Mouse (Mus musculus) urinary bladder, postnatal 10 days (tissue): Measurements from ENCODE around the gene Rangap1.
"Not testable (repeated sequence)": the region's sequence is repeated elsewhere in the genome, so short reads cannot be mapped to it uniquely, and the experiment has no call there.

Experiments used
- DNase-seq: peaks from one replicate; pipeline ENCODE4 v3.0.0; 2022; ENCODE audit warnings: low spot score

The Rangap1 gene

DNA sequence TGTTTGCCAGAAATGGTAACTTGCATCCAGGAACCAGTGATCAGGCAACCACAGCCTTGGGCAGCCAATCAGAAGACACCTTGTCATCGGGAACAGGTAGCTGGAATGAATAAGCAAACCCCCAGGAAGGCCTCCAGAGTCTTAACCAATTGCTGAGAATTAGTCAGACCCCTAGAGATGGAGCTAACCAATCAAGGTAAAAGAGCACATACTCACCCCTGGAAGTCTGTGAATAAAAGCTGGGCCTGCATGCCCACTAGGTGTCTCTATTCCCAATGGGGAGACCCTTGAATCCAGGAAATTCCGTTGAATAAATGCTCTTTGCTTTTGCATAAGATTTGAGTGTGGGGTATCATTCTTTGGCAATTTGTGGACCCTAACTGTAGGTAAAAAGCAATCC, 5.4 kb downstream of the Rangap1 start:
- DNase-seq = no peak

DNA sequence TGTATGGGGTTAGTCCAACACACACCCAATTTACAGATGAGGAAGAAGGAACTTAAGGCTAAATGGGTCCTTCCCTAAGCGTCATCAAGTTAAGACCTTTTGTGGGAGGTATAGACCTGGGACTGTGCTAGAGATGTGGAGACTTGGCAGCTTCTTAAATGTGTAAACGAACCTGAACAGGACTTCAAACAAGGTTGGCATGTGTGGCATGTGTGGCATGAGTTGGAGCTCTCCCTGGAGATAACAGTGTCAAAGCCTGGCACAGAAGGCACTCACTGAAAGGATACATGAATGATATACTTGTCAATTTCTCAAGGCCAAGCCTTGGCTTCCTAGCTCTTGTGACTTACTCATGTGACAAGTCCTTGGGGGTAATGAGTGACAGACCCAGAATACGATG, 6.0 kb downstream of the Rangap1 start:
- no peak for DNase-seq

GRCm38 (mm10) chr15:81735075-81735474, 10.3 kb downstream of the Rangap1 start:
- no peak for DNase-seq

GRCm38 (mm10) chr15:81729792-81730635, 15.3 kb downstream of the Rangap1 start:
- DNase-seq = peak; percentile 84

DNA sequence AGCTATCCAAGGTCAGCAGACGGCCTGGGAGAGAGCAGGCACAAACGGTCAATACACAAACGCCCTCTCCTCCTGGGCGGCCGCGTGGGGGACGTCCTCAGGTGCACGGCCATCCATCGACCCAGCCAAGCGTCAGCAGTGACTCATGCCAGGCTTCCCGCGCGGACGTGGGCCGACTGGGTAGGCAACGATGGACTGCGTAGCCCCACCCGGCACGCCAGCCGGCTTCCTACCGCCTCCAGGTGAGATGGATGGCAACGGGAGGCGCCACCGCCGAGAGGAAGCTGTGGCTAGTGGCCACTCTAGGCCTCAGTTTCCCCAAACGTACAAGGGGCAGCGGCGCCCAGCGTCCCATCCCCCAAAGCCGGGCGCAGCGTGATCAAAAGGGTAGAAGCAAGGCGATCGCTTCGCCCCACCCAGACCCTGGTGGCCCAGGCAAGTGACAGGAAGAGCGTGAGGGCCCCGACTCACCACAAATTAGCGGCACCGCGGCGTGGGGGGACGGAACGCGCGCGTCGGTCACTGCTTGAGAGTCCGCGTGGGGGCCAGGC, 16.0 kb downstream of the Rangap1 start:
- no peak for DNase-seq

GRCm38 (mm10) chr15:81725965-81726364, 19.4 kb downstream of the Rangap1 start:
- no peak for DNase-seq

GRCm38 (mm10) chr15:81723653-81724052, 21.7 kb downstream of the Rangap1 start:
- DNase-seq = no peak

DNA sequence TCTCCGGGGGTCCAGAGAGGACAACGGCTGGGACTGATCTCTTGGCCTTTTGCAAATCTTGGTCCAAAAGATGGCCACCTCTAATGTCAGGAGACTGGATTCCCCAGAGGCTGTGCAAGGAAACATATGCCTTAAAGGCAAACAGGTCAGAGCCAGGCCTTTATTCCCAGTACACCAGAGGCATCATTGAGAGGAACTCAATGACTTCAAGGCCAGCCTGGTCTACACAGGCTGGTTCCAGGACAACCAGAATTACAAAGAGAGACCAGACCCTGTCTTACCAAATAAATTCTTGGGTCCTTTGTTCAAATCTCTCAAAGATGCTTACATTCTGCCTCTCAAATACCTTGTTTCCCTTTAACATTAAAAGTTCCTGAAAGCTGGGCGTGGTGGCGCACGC, 23.0 kb downstream of the Rangap1 start:
- DNase-seq = no peak

GRCm38 (mm10) chr15:81719139-81719531, 26.2 kb downstream of the Rangap1 start:
- DNase-seq = no peak

DNA sequence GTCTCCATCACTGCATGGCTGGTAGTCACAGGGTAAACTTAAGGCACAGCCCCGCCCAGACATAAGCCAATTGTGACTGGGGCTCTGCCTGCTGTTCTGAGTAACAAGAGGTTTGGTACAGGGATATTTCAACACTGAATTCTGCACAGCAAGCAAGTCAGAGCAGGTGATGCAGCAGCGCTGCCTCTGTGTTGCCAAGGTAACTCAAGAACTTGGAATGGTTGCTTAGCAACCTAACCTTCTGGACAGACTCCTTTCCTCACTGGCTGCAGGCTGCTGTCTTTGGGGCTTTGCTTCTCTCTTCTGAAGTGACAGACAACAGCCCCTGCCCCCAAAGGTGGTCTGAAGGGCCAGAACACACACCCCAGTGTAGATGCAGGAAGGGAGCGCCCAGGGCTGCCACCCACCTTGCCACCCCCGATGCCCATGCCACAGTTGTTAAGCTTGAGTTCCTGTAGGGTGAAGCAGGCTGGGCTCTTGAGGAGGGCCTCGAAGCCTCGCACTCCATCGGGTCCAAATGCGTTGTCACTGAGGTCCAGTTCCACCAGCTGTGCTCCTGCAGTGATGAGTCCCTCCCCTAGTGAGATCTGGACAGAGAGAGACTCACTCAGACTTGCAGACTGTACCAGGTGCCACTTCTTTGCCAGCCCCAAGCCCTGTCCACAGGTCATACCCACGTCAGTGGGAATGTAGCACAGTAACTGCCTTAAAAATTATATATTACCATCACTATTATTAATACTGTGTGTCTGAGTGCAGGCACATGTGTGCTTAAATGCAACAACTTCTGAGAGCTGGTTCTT, 26.8 kb downstream of the Rangap1 start:
- no peak for DNase-seq

GRCm38 (mm10) chr15:81713742-81714141, 31.6 kb downstream of the Rangap1 start:
- no peak for DNase-seq

GRCm38 (mm10) chr15:81710801-81711200, 34.5 kb downstream of the Rangap1 start:
- no peak for DNase-seq

- DNase-seq = no peak
These were observed 35.6 kb downstream of the Rangap1 start for GRCm38 (mm10) chr15:81709686-81710085.

DNA sequence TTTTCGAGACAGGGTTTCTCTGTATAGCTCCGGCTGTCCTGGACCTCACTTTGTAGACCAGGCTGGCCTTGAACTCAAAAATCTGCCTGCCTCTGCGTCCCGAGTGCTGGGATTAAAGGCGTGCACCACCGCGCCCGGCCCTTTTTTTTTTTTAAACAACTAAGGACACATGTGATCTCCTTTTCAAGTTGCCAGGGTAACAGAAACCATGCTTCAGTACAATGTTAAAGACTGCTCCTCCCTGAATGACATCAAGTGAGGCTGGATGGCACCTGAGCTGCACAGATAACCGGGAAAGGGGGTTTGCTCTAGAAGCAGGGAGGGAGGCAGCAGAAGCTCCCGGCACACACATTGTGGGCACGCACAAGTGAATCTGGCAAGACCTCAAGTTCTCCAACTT, 36.3 kb downstream of the Rangap1 start:
- DNase-seq = no peak

- no peak for DNase-seq
These were observed 42.2 kb downstream of the Rangap1 start for GRCm38 (mm10) chr15:81703094-81703489.

DNA sequence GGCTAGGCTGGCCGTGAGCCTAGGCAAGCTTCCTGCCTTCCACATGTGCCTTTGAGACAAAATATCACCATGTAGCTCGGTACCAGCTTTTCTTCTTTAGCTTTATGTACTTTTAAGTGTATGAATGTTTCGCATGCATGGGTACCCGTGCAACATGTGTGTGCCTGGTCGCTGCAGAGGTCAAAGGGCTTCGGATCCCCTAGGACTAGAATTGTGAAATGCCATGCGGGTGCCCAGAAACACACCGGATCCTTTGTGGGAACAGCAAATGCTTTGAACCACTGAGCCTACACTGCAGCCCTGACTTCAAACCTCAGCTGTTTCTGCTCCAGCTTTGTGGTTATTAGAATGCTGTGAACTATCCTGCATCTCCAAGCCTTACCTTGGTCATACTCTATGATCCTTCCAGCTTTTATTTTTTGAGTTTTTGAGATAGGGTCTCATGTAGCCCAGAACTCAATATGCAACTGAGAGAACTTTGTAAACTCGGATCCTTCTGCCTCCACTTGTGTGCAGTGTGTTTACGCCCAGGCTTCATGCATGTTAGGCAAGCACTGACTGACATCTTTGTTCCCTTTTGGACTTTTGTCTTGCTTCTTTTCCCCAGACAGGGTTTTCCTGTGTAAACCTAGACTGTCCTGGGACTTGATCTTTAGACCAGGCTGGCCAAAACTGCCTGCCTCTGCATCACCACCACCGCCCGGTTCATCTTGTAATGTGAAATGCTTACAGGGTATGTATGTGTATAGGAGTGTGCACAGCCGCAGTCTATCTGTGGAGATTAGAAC, 42.8 kb downstream of the Rangap1 start:
- no peak for DNase-seq

DNA sequence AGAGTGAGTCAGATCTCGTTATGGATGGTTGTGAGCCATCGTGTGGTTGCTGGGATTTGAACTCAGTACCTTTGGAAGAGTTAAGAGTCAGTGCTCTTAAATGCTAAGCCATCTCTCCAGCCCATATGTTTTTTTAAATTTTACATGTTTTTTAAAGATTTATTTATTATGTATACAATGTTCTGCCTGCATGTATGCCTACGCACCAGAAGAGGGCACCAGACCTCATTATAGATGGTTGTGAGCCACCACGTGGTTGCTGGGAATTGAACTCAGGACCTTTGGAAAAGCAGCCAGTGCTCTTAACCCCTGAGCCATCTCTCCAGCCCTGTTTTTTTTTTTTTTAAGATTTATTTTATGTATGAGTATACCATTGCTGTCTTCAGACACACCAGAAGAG, 44.0 kb downstream of the Rangap1 start:
- not testable (repeated sequence) for DNase-seq

- no peak for DNase-seq
These were observed 44.7 kb downstream of the Rangap1 start for GRCm38 (mm10) chr15:81700601-81701000.

DNA sequence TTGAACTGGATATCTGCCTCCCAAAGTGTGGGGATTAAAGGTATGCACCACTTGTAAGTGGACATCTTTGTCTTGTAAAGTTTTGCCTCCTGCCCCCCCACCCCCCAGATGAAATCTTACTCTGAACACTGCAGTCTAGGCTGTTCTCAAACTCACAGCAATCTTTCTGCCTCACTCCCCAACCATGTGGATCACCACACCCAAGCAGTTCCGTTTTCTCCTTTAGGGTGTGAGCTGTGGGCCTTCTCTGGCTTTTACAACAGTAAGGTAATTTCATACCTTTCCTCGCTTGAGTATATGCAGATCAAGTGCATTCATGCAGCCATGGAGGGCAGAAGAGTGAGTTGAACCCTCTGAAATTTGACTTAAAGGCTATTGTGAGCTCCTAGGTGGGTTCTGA, 45.2 kb downstream of the Rangap1 start:
- no peak for DNase-seq

GRCm38 (mm10) chr15:81698532-81698931, 46.8 kb downstream of the Rangap1 start:
- DNase-seq = no peak

- DNase-seq = no peak
These were observed 47.5 kb downstream of the Rangap1 start for GRCm38 (mm10) chr15:81697847-81698246.

DNA sequence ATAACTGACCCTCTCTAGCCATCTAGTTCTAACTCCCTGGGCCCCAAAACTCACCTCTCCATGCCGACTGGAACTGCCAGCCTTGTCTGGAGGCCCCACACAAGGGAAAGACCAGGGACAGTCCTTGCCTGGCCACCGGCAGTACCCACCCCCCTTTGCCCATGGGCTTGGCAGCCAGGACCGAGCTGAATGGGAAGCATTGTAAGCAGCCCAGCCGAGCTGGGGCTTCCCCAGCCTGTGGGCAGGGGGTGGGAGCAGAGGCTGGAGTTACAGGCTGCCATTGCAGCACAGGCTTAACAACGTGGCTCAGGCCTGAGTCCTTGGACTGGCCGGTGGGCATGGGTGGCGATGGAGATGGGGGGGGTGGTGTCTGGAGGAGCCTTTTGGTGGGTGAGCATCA, 48.2 kb downstream of the Rangap1 start, which contains the start of gene Chadl:
TSS of gene Chadl (minus strand) at position 113 of the 400 bp plus-strand sequence.
- DNase-seq = no peak
